Mouse (Mus musculus) kidney, embryonic 16.5 days (tissue): Measurements from ENCODE around the gene Adamts13. TPM values are rescaled to one million over a fixed set of nuclear protein-coding genes. Genes with fewer than 3 reads are reported as not detected.

ENCODE experiments used
- ATAC-seq: fragments of 200-750 bp; cut with Nextera tagmentation; 2 replicates; pipeline ENCODE4 v1.8.0; 2017; ENCODE audit warnings: moderate TSS enrichment; ENCODE audit not compliant: low FRiP score, low TSS enrichment
- H3K27ac ChIP-seq: fragments of 300-500 bp; sonication (generic); 2 replicates; pipeline ENCODE4 v1.5.1; 2014; ENCODE audit warnings: low read length
- H3K27me3 ChIP-seq: fragments of 300-500 bp; sonication (generic); 2 replicates; pipeline ENCODE4 v1.6.1; 2014; ENCODE audit warnings: low read length, control low read depth, mixed read lengths; ENCODE audit not compliant: insufficient read depth
- H3K36me3 ChIP-seq: fragments of 300-500 bp; sonication (generic); 2 replicates; pipeline ENCODE4 v1.6.1; 2014; ENCODE audit warnings: low read length, control low read depth, mixed read lengths; ENCODE audit not compliant: insufficient read depth
- H3K4me1 ChIP-seq: fragments of 300-500 bp; sonication (generic); 2 replicates; pipeline ENCODE4 v1.6.1; 2014; ENCODE audit warnings: low read length, control low read depth, mixed read lengths; ENCODE audit not compliant: insufficient read depth
- H3K4me2 ChIP-seq: fragments of 300-500 bp; sonication (generic); replicated peaks from 2 replicates; pipeline ENCODE4 v1.6.1; 2014; ENCODE audit warnings: low read depth, low read length
- H3K4me3 ChIP-seq: fragments of 300-500 bp; sonication (generic); 2 replicates; pipeline ENCODE4 v1.5.1; 2014; ENCODE audit warnings: mild to moderate bottlenecking, low read length
- H3K9ac ChIP-seq: fragments of 300-500 bp; sonication (generic); replicated peaks from 2 replicates; pipeline ENCODE4 v1.6.1; 2014; ENCODE audit warnings: low read length
- H3K9me3 ChIP-seq: fragments of 300-500 bp; sonication (generic); 2 replicates; pipeline ENCODE4 v1.6.1; 2016; ENCODE audit warnings: low read length, control low read depth
- WGBS: fragments of 180-500 bp; shearing (Covaris S2); extraction: QIAGEN DNeasy Blood & Tissue Kit; methylation state at CpG from one replicate; pipeline ENCODE4 v1.1.7; 2014; 5-methylcytosine and 5-hydroxymethylcytosine counted together
- polyA plus RNA-seq: library from polyadenylated mRNA; unstranded; fragments of >200 nt; fragmentation: Nextera tagmentation; extraction: Ambion mirVana; gene quantifications from 2 replicates; pipeline ENCODE4 v1.2.1, GENCODE M21; 2015

The Adamts13 gene
- polyA plus RNA-seq, 1 experiment from 2014 or later: not detected

GRCm38 (mm10) chr2:26964724-26965370 is 8.4 kb upstream of the Adamts13 start:
- peak; percentile 25; the same call in 1 of the 2 replicates for ATAC-seq
- Histone ChIP-seq H3K36me3 (peaks cover 12% of the 10 kb centered on the region), H3K4me2 (peak overlapping the region; percentile 67), H3K27ac (peak overlapping the region; percentile 100), H3K4me1 (peaks cover 14% of the 10 kb centered on the region), H3K4me3 (peak overlapping the region; percentile 77), H3K9ac (peak overlapping the region; percentile 93), H3K27me3 (no peaks in the 10 kb centered on the region), H3K9me3 (0 out of 2 replicates have a peak, but pooled peaks cover 3% of the 10 kb centered on the region)
- WGBS: 16% methylated on average over 14 of the region's 14 CpGs

GRCm38 (mm10) chr2:26967262-26967661 is 6.0 kb upstream of the Adamts13 start:
- H3K4me1 ChIP-seq: peaks cover 14% of the 10 kb centered on the region
- no peak overlapping the region for H3K27ac ChIP-seq
- no peak for ATAC-seq
- WGBS: 82% methylated on average over 2 of the region's 2 CpGs
- H3K27me3 ChIP-seq: no peaks in the 10 kb centered on the region
- no peak overlapping the region for H3K9ac ChIP-seq
- H3K9me3 ChIP-seq: 0 out of 2 replicates have a peak, but pooled peaks cover 3% of the 10 kb centered on the region
- no peak overlapping the region for H3K4me3 ChIP-seq
- no peak overlapping the region for H3K4me2 ChIP-seq
- H3K36me3 ChIP-seq: no peaks in the 10 kb centered on the region; the same call in 1 of the 2 replicates

- no peaks in the 10 kb centered on the region for H3K9me3 ChIP-seq
- no peak for ATAC-seq
- H3K4me1 ChIP-seq: no peaks in the 10 kb centered on the region
- H3K9ac ChIP-seq: no peak overlapping the region
- H3K4me3 ChIP-seq: no peak overlapping the region
- H3K27ac ChIP-seq: no peak overlapping the region
- no peaks in the 10 kb centered on the region for H3K36me3 ChIP-seq
- H3K4me2 ChIP-seq: no peak overlapping the region
- WGBS: 38% methylated on average over 4 of the region's 4 CpGs
- H3K27me3 ChIP-seq: no peaks in the 10 kb centered on the region
Measured at GRCm38 (mm10) chr2:26973960-26974359, 744 bp downstream of the Adamts13 start.

GRCm38 (mm10) chr2:26980361-26980760 is 7.1 kb downstream of the Adamts13 start:
- Histone ChIP-seq H3K4me1 (no peaks in the 10 kb centered on the region), H3K4me2 (no peak overlapping the region), H3K36me3 (no peaks in the 10 kb centered on the region), H3K27ac (no peak overlapping the region), H3K27me3 (no peaks in the 10 kb centered on the region), H3K9ac (no peak overlapping the region), H3K4me3 (no peak overlapping the region), H3K9me3 (no peaks in the 10 kb centered on the region)
- no peak for ATAC-seq
- WGBS: 75% methylated on average over 1 of the region's 1 CpGs

GRCm38 (mm10) chr2:26984179-26984578 is 11.0 kb downstream of the Adamts13 start:
- no peaks in the 10 kb centered on the region for H3K36me3 ChIP-seq
- 80% methylated on average over 2 of the region's 2 CpGs for WGBS
- H3K9me3 ChIP-seq: no peaks in the 10 kb centered on the region
- no peak overlapping the region for H3K4me2 ChIP-seq
- no peak overlapping the region for H3K4me3 ChIP-seq
- no peaks in the 10 kb centered on the region for H3K27me3 ChIP-seq
- ATAC-seq: no peak
- no peak overlapping the region for H3K27ac ChIP-seq
- no peak overlapping the region for H3K9ac ChIP-seq
- no peaks in the 10 kb centered on the region for H3K4me1 ChIP-seq

GRCm38 (mm10) chr2:26984640-26985039 is 11.4 kb downstream of the Adamts13 start:
- Histone ChIP-seq H3K27ac (no peak overlapping the region), H3K4me1 (no peaks in the 10 kb centered on the region), H3K4me2 (no peak overlapping the region), H3K9me3 (no peaks in the 10 kb centered on the region), H3K36me3 (no peaks in the 10 kb centered on the region), H3K9ac (no peak overlapping the region), H3K27me3 (no peaks in the 10 kb centered on the region), H3K4me3 (no peak overlapping the region)
- no peak for ATAC-seq
- WGBS: 89% methylated on average over 5 of the region's 5 CpGs

GRCm38 (mm10) chr2:26993936-26994335 is 20.7 kb downstream of the Adamts13 start:
- no peaks in the 10 kb centered on the region for H3K9me3 ChIP-seq
- no peak overlapping the region for H3K4me2 ChIP-seq
- 70% methylated on average over 3 of the region's 3 CpGs for WGBS
- H3K27ac ChIP-seq: no peak overlapping the region
- no peaks in the 10 kb centered on the region for H3K27me3 ChIP-seq
- no peak overlapping the region for H3K9ac ChIP-seq
- H3K36me3 ChIP-seq: no peaks in the 10 kb centered on the region
- no peaks in the 10 kb centered on the region for H3K4me1 ChIP-seq
- ATAC-seq: no peak
- no peak overlapping the region for H3K4me3 ChIP-seq

GRCm38 (mm10) chr2:26997498-26997897 is 24.3 kb downstream of the Adamts13 start:
- no peaks in the 10 kb centered on the region for H3K9me3 ChIP-seq
- 92% methylated on average over 1 of the region's 1 CpGs for WGBS
- H3K4me2 ChIP-seq: no peak overlapping the region
- ATAC-seq: no peak
- no peak overlapping the region for H3K4me3 ChIP-seq
- no peaks in the 10 kb centered on the region for H3K27me3 ChIP-seq
- no peaks in the 10 kb centered on the region for H3K36me3 ChIP-seq
- H3K4me1 ChIP-seq: no peaks in the 10 kb centered on the region
- H3K27ac ChIP-seq: no peak overlapping the region
- no peak overlapping the region for H3K9ac ChIP-seq

- no peaks in the 10 kb centered on the region for H3K27me3 ChIP-seq
- no peaks in the 10 kb centered on the region for H3K36me3 ChIP-seq
- no peak overlapping the region for H3K27ac ChIP-seq
- no peak overlapping the region for H3K4me3 ChIP-seq
- no peak for ATAC-seq
- H3K9ac ChIP-seq: no peak overlapping the region
- no peaks in the 10 kb centered on the region for H3K9me3 ChIP-seq
- no peak overlapping the region for H3K4me2 ChIP-seq
- no peaks in the 10 kb centered on the region for H3K4me1 ChIP-seq
- 92% methylated on average over 7 of the region's 7 CpGs for WGBS
Measured at GRCm38 (mm10) chr2:26997993-26998392, 24.8 kb downstream of the Adamts13 start.

GRCm38 (mm10) chr2:27006255-27006654 is 33.0 kb downstream of the Adamts13 start:
- 66% methylated on average over 4 of the region's 4 CpGs for WGBS

More at GRCm38 (mm10) chr2:27006255-27006654, 33.0 kb downstream of the Adamts13 start:
- Histone ChIP-seq H3K27ac (no peak overlapping the region), H3K27me3 (no peaks in the 10 kb centered on the region), H3K9me3 (no peaks in the 10 kb centered on the region), H3K36me3 (no peaks in the 10 kb centered on the region), H3K9ac (no peak overlapping the region), H3K4me1 (peaks cover 14% of the 10 kb centered on the region), H3K4me2 (no peak overlapping the region), H3K4me3 (no peak overlapping the region)
- no peak for ATAC-seq
